Mouse (Mus musculus) telencephalon, adult 2 months (tissue): Measurements from ENCODE around the gene Ctdnep1.

Experiments used
- DNase-seq: peaks from one replicate; pipeline ENCODE4 v3.0.0-alpha.2; 2011; ENCODE audit warnings: low read depth, low spot score

Ctdnep1 gene

GRCm38 (mm10) chr11:70029130-70029801 is 48.3 kb downstream of the Ctdnep1 start:
- DNase-seq, result peak; percentile 93

- no peak for DNase-seq
Measured at GRCm38 (mm10) chr11:70029829-70030550, 49.0 kb downstream of the Ctdnep1 start.

GRCm38 (mm10) chr11:70030651-70031320 is 49.8 kb downstream of the Ctdnep1 start:
- no peak for DNase-seq

DNA sequence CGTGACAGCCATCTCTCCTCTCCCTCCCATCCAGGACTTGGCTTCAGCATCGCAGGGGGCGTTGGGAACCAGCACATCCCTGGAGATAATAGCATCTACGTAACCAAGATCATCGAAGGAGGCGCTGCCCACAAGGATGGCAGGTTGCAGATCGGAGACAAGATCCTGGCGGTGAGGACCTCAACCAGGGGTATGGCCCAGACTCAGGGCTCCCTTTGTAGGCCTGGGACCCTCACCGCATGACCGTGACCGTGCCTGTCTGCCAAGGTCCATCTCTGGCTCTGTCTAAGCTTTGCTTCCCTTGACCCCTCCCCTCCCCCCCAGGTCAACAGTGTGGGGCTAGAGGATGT is 50.3 kb downstream of the Ctdnep1 start:
- no peak for DNase-seq

DNA sequence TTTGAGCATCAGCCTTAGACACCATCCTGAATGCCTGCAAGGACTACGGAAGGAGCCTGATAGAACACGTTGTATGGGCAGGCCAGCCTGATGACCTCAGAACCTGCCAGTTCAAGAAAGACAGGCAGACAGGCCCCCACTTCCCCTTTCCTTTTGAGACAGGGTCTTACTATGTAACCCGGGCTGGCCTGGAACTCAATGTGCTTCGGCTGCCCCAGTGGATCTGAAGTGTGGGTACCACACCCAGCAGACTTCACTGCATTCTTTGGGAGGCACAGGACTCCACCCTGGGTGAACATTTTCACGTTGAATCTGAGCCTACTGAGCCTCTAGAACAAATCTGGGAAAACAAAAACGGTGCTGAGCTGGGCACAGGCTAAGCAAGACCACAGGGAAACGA is 57.2 kb downstream of the Ctdnep1 start:
- no peak for DNase-seq

DNA sequence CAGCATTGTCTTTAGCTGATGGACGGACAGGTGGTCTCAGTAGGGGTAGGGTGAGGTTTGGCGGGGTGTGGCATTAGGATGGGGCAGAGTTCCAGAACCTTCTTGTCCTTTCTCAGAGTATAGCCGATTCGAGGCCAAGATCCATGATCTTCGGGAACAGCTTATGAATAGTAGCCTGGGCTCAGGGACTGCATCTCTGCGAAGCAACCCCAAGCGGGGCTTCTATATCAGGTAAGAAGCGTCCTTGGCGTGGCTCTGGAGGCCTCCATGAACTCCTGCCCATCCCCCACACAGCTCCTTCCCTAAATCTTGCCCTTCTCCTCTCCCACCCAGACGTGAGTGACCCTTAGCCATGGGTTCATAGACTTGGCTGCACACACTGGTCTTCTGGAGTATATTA is 58.7 kb downstream of the Ctdnep1 start:
- no peak for DNase-seq

DNA sequence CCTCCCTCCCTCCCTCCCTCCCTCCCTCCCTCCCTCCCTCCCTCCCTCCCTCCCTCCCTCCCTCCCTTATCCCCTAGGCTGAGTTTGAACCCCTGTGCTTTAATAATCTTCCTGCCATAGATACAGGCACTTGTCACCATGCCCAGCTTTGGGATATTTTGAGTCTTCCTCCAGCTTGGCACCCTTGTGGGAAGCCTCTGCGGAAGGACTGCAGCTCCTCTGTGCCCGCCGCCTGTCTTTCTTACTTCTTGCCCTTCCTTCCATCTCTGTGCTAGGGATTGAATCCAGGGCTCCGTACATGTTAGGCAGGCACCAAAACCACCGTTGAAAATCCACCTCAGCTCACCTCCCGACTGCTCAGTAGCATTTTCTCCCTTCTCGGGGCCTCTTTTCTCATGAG is 59.2 kb downstream of the Ctdnep1 start:
- no peak for DNase-seq
